Mouse (Mus musculus) CD4-positive, CD25-positive, alpha-beta regulatory T cell, adult 2 months (primary cell): ENCODE results near the gene Ckb.
"Not testable (repeated sequence)": the region's sequence is repeated elsewhere in the genome, so short reads cannot be mapped to it uniquely, and the experiment has no call there.

ENCODE experiments used
- DNase-seq: peaks from one replicate; pipeline ENCODE4 v3.0.0-alpha.2; 2012; ENCODE audit warnings: low read depth, low spot score

Ckb gene

DNA sequence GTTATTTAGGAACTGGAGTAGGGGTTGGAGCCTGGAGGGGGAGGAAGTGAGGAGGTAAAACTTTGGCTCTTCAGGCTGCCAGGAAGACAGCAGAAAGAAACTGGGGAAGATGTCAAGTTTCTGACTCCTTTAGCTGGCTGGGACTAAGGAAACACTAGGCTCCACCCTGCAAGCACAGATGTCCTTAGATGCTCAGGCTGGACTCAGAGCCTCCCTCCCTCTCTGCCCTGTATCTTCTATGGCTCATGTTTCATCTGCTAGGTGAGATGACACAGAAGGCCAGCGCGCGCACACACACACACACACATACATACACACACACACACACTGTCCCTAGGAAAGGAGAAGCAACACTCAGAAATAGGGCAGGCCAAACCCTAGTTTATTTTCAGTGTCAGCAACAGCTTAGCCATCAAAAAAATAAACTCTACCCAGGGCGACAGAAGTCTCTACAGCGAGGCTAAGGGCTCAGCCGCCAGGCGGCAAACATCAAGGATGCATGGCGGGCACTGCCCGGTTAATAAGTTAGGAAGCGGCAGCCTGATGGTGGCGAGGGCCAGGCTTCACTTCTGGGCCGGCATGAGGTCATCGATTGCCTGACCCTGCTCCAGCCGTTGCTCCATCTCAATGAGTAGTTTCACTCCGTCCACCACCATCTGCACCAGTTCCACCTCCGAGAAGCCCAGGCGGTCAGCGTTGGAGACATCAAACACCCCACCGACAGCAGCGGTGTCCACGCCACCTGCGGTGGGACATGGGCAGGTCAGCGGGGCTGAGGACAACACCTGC, 2.9 kb downstream of the Ckb start:
- peak; percentile 22 for DNase-seq

- peak; percentile 97 for DNase-seq
These were observed 3.7 kb downstream of the Ckb start for GRCm38 (mm10) chr12:111668457-111668912.

- DNase-seq = no peak
These were observed 4.7 kb downstream of the Ckb start for GRCm38 (mm10) chr12:111667421-111667820.

GRCm38 (mm10) chr12:111666380-111666779, 5.8 kb downstream of the Ckb start:
- DNase-seq = no peak

GRCm38 (mm10) chr12:111665041-111665880, 6.9 kb downstream of the Ckb start:
- DNase-seq = no peak

- DNase-seq = no peak
These were observed 7.9 kb downstream of the Ckb start for GRCm38 (mm10) chr12:111664144-111664634.

- no peak for DNase-seq
These were observed 8.7 kb downstream of the Ckb start for GRCm38 (mm10) chr12:111663228-111664143.

GRCm38 (mm10) chr12:111661554-111661953, 10.6 kb downstream of the Ckb start:
- not testable (repeated sequence) for DNase-seq

GRCm38 (mm10) chr12:111660628-111661027, 11.5 kb downstream of the Ckb start:
- DNase-seq = no peak

- no peak for DNase-seq
These were observed 12.8 kb downstream of the Ckb start for GRCm38 (mm10) chr12:111659331-111659730.

GRCm38 (mm10) chr12:111655695-111656094, 16.4 kb downstream of the Ckb start:
- no peak for DNase-seq

DNA sequence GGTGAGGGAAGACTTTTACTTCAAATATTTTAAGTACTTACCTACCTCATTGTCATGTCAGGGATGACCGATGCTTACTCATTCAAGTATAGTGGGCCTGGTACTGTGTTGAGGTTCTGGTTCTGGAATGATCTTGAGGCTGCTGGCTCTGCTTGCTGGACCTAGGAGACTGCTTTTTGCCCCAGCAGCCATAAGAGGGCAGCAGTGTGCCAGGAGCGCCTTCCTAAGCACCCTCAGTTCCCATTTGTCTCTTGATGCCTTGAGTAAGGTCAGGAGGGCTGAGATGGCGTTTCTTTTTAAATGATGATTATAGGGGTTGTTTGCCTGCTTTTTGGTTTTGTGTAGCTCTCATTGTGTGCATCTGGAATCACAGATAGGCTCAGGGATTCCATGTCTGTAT, 18.7 kb downstream of the Ckb start:
- peak; percentile 86 for DNase-seq

DNA sequence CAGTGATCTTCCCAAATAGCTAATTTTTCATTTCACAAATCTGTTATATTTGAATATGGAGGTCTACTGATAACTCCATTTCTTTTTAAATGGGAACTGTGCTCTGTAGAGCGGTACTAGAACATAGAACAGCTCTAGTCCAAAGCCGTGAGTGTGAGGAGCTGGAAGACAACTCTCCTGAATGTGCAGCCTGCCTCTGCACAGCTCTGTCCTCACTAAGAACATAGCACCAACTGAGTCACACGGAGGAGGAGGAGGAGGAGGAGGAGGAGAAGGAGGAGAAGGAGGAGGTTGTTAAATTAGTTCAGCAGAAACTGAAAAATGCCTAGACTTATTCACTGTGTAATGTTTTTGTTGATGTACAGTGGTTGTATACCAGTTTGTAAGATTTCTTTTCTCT, 19.2 kb downstream of the Ckb start:
- no peak for DNase-seq

- peak; percentile 76 for DNase-seq
These were observed 24.0 kb downstream of the Ckb start for GRCm38 (mm10) chr12:111648061-111648645.
